Mouse (Mus musculus): ENCODE data around the gene Mip.

DNA sequence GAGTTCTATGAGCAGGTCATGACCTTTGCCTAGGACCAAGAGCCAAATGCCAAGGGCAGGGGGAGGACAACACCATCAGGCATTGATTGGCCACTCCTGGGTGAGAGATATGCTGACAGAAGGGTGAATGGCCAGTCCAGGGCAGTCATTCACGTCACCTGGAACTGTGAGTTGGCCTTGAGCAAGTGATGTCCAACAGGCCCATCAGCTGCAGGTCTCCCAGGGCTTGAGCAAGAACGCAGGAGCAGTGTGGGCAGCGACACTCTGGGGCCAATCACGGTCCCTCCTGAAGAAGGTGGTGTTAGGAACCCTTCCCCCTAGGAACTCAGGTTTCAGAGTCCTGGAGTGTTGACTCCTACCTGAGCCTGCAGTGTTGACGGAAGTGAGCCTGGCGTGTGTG is 23.8 kb upstream of the Mip start:
- TF ChIP-seq MAFK (IDR thresholded peaks at IDR 0.05; ENCODE audit: insufficient read depth, low read depth, low read length) = no peak
- TF ChIP-seq CHD2 (IDR thresholded peaks at IDR 0.05; ENCODE audit: low read depth, low read length) = no peak
- no peak for TF ChIP-seq HCFC1 (IDR thresholded peaks at IDR 0.05; ENCODE audit: borderline replicate concordance, insufficient read depth, low read length)
- no peak for TF ChIP-seq ZNF384 (IDR thresholded peaks at IDR 0.05; ENCODE audit: low read depth, low read length)
- TF ChIP-seq ZC3H11A (IDR thresholded peaks at IDR 0.05; ENCODE audit: borderline replicate concordance, low read depth, low read length) = no peak

All from ES-E14 (cell line).